Mouse (Mus musculus): ENCODE data around the gene Man2b1.

- TF ChIP-seq GATA1 (IDR thresholded peaks at IDR 0.05; ENCODE audit: low read length) (no peak), TAL1 (IDR thresholded peaks at IDR 0.05; ENCODE audit: low read length) (no peak)
Observed at GRCm38 (mm10) chr8:85080532-85081215, 2.4 kb upstream of the Man2b1 start, which contains the start of gene Wdr83os.

Data from erythroblast, embryonic 14.5 days (primary cell).